Mouse (Mus musculus): ENCODE results near the gene Ciita.

GRCm38 (mm10) chr16:10475919-10476318 lies 3.9 kb upstream of the Ciita start:
- TF ChIP-seq CTCF (IDR thresholded peaks at IDR 0.05; ENCODE audit: extremely low read depth, insufficient read depth, insufficient read length, insufficient replicate concordance) (no peak), POLR2A (IDR thresholded peaks at IDR 0.05; ENCODE audit: low read depth, low read length) (no peak)
